Mouse (Mus musculus) CH12.LX (cell line): ENCODE measurements at regions not wholly inside any gene's neighbourhood (a gene's known extent, or its start where the extent isn't known, plus 50 kb on each side); places are given as distances from the start of the nearest gene placed in this dataset.

Experiments used
- CTCF ChIP-seq, 2 experiments: IDR thresholded peaks in 1 of 2; conservative IDR thresholded peaks in 1 of 2; 2 replicates each; pipeline ENCODE4 v1.5.1; 2011 to 2012; ENCODE audit warnings: low read depth in 2 of 2, low read length in 2 of 2, improper control_type of control experiment in 1 of 2, inconsistent platforms in 1 of 2, mild to moderate bottlenecking in 1 of 2, moderate library complexity in 1 of 2
- E2F4 ChIP-seq: IDR thresholded peaks from 2 replicates; pipeline ENCODE4 v1.6.1; 2011; ENCODE audit warnings: low read depth, low read length, improper control_type of control experiment; ENCODE audit not compliant: insufficient replicate concordance
- ELF1 ChIP-seq: IDR thresholded peaks from 2 replicates; pipeline ENCODE4 v1.6.1; 2014; ENCODE audit warnings: low read depth, mild to moderate bottlenecking, inconsistent platforms, low read length, improper control_type of control experiment
- EP300 ChIP-seq: IDR thresholded peaks from 2 replicates; pipeline ENCODE4 v1.6.1; 2011; ENCODE audit warnings: low read length, improper control_type of control experiment
- NELFE ChIP-seq: IDR thresholded peaks from 2 replicates; pipeline ENCODE4 v1.6.1; 2011; ENCODE audit warnings: low read depth, low read length, improper control_type of control experiment
- POLR2A ChIP-seq: IDR thresholded peaks from 2 replicates; pipeline ENCODE4 v1.6.1; 2011; ENCODE audit warnings: low read depth, mild to moderate bottlenecking, improper control_type of control experiment, low read length
- TCF12 ChIP-seq: IDR thresholded peaks from 2 replicates; pipeline ENCODE4 v1.6.1; 2014; ENCODE audit warnings: low read depth, mild to moderate bottlenecking, inconsistent platforms, low read length, improper control_type of control experiment
- USF1 ChIP-seq: IDR thresholded peaks from 2 replicates; pipeline ENCODE4 v1.6.1; 2014; ENCODE audit warnings: low read depth, mild to moderate bottlenecking, inconsistent platforms, low read length, improper control_type of control experiment
- ZC3H11A ChIP-seq: IDR thresholded peaks from 2 replicates; pipeline ENCODE4 v1.6.1; 2012; ENCODE audit warnings: low read depth, mild to moderate bottlenecking, inconsistent platforms, low read length, improper control_type of control experiment

DNA sequence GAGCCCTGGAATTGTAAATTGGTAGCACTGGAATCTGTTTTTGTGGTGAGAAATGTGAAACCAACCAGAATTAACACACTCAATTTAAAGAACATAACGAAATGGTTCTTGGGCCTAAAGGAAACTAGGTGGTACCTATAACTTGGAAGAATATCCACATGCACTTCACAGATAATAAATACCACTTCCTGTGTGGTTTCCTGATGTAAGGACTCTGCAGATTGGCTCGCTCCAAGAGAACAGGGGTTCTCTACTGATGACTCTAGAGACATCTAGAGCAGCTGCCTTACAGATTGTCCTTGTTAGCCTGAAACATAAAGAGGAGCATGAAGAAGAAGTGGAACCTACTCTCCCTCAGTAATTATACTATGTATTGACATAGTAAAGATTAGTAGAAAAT lies 238.4 kb upstream of the Gm11042 start:
- TF ChIP-seq TCF12 (no peak), USF1 (no peak), NELFE (no peak), POLR2A (no peak), ELF1 (no peak), CTCF (conservative IDR thresholded peaks at IDR 0.05 in 1 of 2, IDR thresholded peaks at IDR 0.05 in 1 of 2; ENCODE audit: low read depth in 2 of 2, low read length in 2 of 2) (no peak), E2F4 (no peak), EP300 (no peak), ZC3H11A (no peak)
